Mouse (Mus musculus) kidney, adult 2 months (tissue): ENCODE data around the gene Ccdc113.

Experiments
- CTCF ChIP-seq: fragments of 200-500 bp; conservative IDR thresholded peaks from 2 replicates; pipeline ENCODE4 v1.5.1; 2011; ENCODE audit warnings: low read depth, mild to moderate bottlenecking, control low read depth, low read length, moderate library complexity, mixed read lengths; ENCODE audit not compliant: insufficient read depth, insufficient read length
- POLR2A ChIP-seq: fragments of 200-500 bp; IDR thresholded peaks from one replicate; pipeline ENCODE4 v1.6.1; 2011; ENCODE audit warnings: low read depth, low read length, control low read depth

- TF ChIP-seq CTCF (peak; percentile 50), POLR2A (no peak)
These were observed 45.1 kb upstream of the Ccdc113 start for GRCm38 (mm10) chr8:95488698-95489332.
